Mouse (Mus musculus) myocyte (in vitro differentiated cells): ENCODE measurements around the gene Dusp28.

ENCODE experiments used
- CEBPB ChIP-seq: IDR thresholded peaks from 2 replicates; pipeline ENCODE4 v1.6.1; 2011; ENCODE audit warnings: mild to moderate bottlenecking, moderate library complexity; ENCODE audit not compliant: poor library complexity, insufficient read depth, severe bottlenecking
- E2F4 ChIP-seq: IDR thresholded peaks from one replicate; pipeline ENCODE4 v1.6.1; 2011; ENCODE audit warnings: mild to moderate bottlenecking, control low read depth, moderate library complexity; ENCODE audit not compliant: insufficient read depth
- MAX ChIP-seq: IDR thresholded peaks from one replicate; pipeline ENCODE4 v1.6.1; 2011; ENCODE audit warnings: low read depth, mild to moderate bottlenecking, control low read depth
- MYOD1 ChIP-seq, 3 experiments: IDR thresholded peaks; one replicate each; pipeline ENCODE4 v1.6.1; 2011; ENCODE audit warnings: control low read depth in 2 of 3, low read depth in 2 of 3, mild to moderate bottlenecking in 2 of 3, moderate library complexity in 1 of 3; ENCODE audit not compliant: insufficient read length in 2 of 3, control insufficient read depth in 1 of 3
- MYOG ChIP-seq, 3 experiments: IDR thresholded peaks; one replicate each; pipeline ENCODE4 v1.6.1; 2011; ENCODE audit warnings: control low read depth in 2 of 3, low read depth in 2 of 3, mild to moderate bottlenecking in 2 of 3; ENCODE audit not compliant: insufficient read length in 2 of 3, control insufficient read depth in 1 of 3, insufficient read depth in 1 of 3
- POLR2A ChIP-seq: IDR thresholded peaks from one replicate; pipeline ENCODE4 v1.6.1; 2011; ENCODE audit warnings: low read depth, mild to moderate bottlenecking, control low read depth, moderate library complexity; ENCODE audit not compliant: insufficient read length
- POLR2AphosphoS2 ChIP-seq: IDR thresholded peaks from one replicate; pipeline ENCODE4 v1.6.1; 2011; ENCODE audit warnings: low read depth, control low read depth; ENCODE audit not compliant: insufficient read length
- REST ChIP-seq: IDR thresholded peaks from one replicate; pipeline ENCODE4 v1.6.1; 2011; ENCODE audit warnings: mild to moderate bottlenecking, control low read depth, moderate library complexity; ENCODE audit not compliant: insufficient read depth, insufficient read length
- SRF ChIP-seq: IDR thresholded peaks from one replicate; pipeline ENCODE4 v1.6.1; 2011; ENCODE audit warnings: low read depth; ENCODE audit not compliant: control insufficient read depth, insufficient read length
- TCF12 ChIP-seq: IDR thresholded peaks from one replicate; pipeline ENCODE4 v1.6.1; 2011; ENCODE audit warnings: mild to moderate bottlenecking, control low read depth; ENCODE audit not compliant: poor library complexity, insufficient read depth, severe bottlenecking
- TCF3 ChIP-seq: IDR thresholded peaks from one replicate; pipeline ENCODE4 v1.6.1; 2011; ENCODE audit warnings: low read depth, control low read depth; ENCODE audit not compliant: insufficient read length
- USF1 ChIP-seq: IDR thresholded peaks from one replicate; pipeline ENCODE4 v1.6.1; 2011; ENCODE audit warnings: low read depth, mild to moderate bottlenecking, control low read depth, moderate library complexity

GRCm38 (mm10) chr1:92934182-92934827 lies 27.5 kb downstream of the Dusp28 start, which contains the start of gene Capn10:
- TF ChIP-seq MYOG (IDR thresholded peaks at IDR 0.05; ENCODE audit: control insufficient read depth in 1 of 3, insufficient read depth in 1 of 3, insufficient read length in 2 of 3, low read depth in 2 of 3) (no peak), TCF12 (no peak), POLR2A (peak; percentile 69), MYOD1 (IDR thresholded peaks at IDR 0.05; ENCODE audit: control insufficient read depth in 1 of 3, insufficient read length in 2 of 3, low read depth in 2 of 3) (peak in 1 of 3 experiments; percentile 9), CEBPB (peak; percentile 48; the same call in 1 of the 2 replicates), REST (no peak), E2F4 (no peak), MAX (peak; percentile 50), USF1 (peak; percentile 95), SRF (no peak), POLR2AphosphoS2 (peak; percentile 86), TCF3 (no peak)
